Mouse (Mus musculus): ENCODE measurements around the gene Bhlhe41.
A peak's percentile ranks its signal among the peaks of the same experiment; 100 is the strongest.

Bhlhe41 gene

GRCm38 (mm10) chr6:145870991-145871390, 5.6 kb upstream of the Bhlhe41 start:
- no peak for DNase-seq (ENCODE audit: low read depth)

- DNase-seq (ENCODE audit: low read depth) = no peak
Observed at GRCm38 (mm10) chr6:145867111-145867510, 1.8 kb upstream of the Bhlhe41 start.

GRCm38 (mm10) chr6:145865886-145866851, 811 bp upstream of the Bhlhe41 start:
- DNase-seq (ENCODE audit: low read depth) = peak; percentile 81

- no peak for DNase-seq (ENCODE audit: low read depth)
Observed at GRCm38 (mm10) chr6:145864171-145864570, 1.2 kb downstream of the Bhlhe41 start.

- DNase-seq (ENCODE audit: low read depth) = no peak
Observed at GRCm38 (mm10) chr6:145863065-145863971, 2.0 kb downstream of the Bhlhe41 start.

GRCm38 (mm10) chr6:145862739-145863064, 2.7 kb downstream of the Bhlhe41 start:
- no peak for DNase-seq (ENCODE audit: low read depth)

- no peak for DNase-seq (ENCODE audit: low read depth)
Observed at GRCm38 (mm10) chr6:145862321-145862720, 3.0 kb downstream of the Bhlhe41 start.

GRCm38 (mm10) chr6:145861462-145862227, 3.7 kb downstream of the Bhlhe41 start:
- DNase-seq (ENCODE audit: low read depth) = no peak

GRCm38 (mm10) chr6:145860350-145860749, 5.0 kb downstream of the Bhlhe41 start:
- DNase-seq (ENCODE audit: low read depth) = peak; percentile 86

GRCm38 (mm10) chr6:145858414-145858813, 6.9 kb downstream of the Bhlhe41 start:
- no peak for DNase-seq (ENCODE audit: low read depth)

- no peak for DNase-seq (ENCODE audit: low read depth)
Observed at GRCm38 (mm10) chr6:145857428-145857827, 7.9 kb downstream of the Bhlhe41 start.

GRCm38 (mm10) chr6:145855720-145856551, 9.4 kb downstream of the Bhlhe41 start:
- peak; percentile 85 for DNase-seq (ENCODE audit: low read depth)

- DNase-seq (ENCODE audit: low read depth) = no peak
Observed at GRCm38 (mm10) chr6:145854756-145855155, 10.6 kb downstream of the Bhlhe41 start.

GRCm38 (mm10) chr6:145853356-145854079, 11.8 kb downstream of the Bhlhe41 start:
- DNase-seq (ENCODE audit: low read depth) = no peak

GRCm38 (mm10) chr6:145852708-145853107, 12.7 kb downstream of the Bhlhe41 start:
- DNase-seq (ENCODE audit: low read depth) = no peak

- DNase-seq (ENCODE audit: low read depth) = no peak
Observed at GRCm38 (mm10) chr6:145851956-145852355, 13.4 kb downstream of the Bhlhe41 start.

GRCm38 (mm10) chr6:145850789-145851188, 14.6 kb downstream of the Bhlhe41 start:
- no peak for DNase-seq (ENCODE audit: low read depth)

GRCm38 (mm10) chr6:145847661-145848060, 17.7 kb downstream of the Bhlhe41 start:
- no peak for DNase-seq (ENCODE audit: low read depth)

GRCm38 (mm10) chr6:145846948-145847347, 18.4 kb downstream of the Bhlhe41 start:
- DNase-seq (ENCODE audit: low read depth) = no peak

- DNase-seq (ENCODE audit: low read depth) = no peak
Observed at GRCm38 (mm10) chr6:145846076-145846475, 19.3 kb downstream of the Bhlhe41 start.
